Mouse (Mus musculus) bone marrow, adult 2 months (tissue): ENCODE results near the gene Slc12a5.

Experiments
- CTCF ChIP-seq: fragments of 200-500 bp; IDR thresholded peaks from 2 replicates; pipeline ENCODE4 v1.5.1; 2011; ENCODE audit warnings: low read length, control low read depth; ENCODE audit not compliant: control insufficient read depth, insufficient read depth
- POLR2A ChIP-seq: fragments of 200-500 bp; IDR thresholded peaks from 2 replicates; pipeline ENCODE4 v1.6.1; 2011; ENCODE audit warnings: low read depth, mild to moderate bottlenecking, control low read depth, low read length, borderline replicate concordance; ENCODE audit not compliant: control insufficient read depth

DNA sequence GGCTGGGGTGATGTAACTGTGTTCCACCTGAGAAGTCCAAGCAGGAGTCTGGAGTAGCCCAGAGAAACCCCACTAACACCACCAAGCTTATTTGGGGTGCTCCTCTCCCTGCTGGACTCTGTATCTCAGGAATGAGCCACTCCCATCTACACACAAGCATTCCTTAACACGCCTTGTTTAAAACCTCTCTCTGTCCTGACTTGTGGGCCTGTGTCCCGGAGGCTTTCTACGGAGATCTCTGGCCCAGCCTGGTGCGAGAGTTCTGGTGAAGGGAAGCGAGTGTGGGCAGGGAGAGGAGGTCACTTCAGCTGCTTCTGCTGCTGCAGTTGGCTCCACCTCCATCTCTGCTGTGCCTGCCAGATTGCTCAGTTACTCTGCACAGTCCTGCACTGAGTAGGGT lies 4.4 kb upstream of the Slc12a5 start:
- TF ChIP-seq CTCF (no peak), POLR2A (no peak)
